Comparison of ENCODE assay signal across 8 mouse cellular contexts in genomic region chr5:143623356-143624295, GRCm38 (mm10). TPM values are rescaled to one million over a fixed set of nuclear protein-coding genes. Genes with fewer than 3 reads are reported as not detected.
DNase-seq lines count a peak whose midpoint lies in the region; ATAC-seq and TF ChIP-seq lines count a peak whose summit lies in the region.

No protein-coding gene starts in this region.

- H3K9ac ChIP-seq in midbrain, embryonic 12.5 days (replicated peaks): no peak overlapping the region

- H3K27ac ChIP-seq in embryonic fibroblast, embryonic 13.5 days (ENCODE audit: insufficient read depth, low read length): peak overlapping the region; percentile 44
- H3K27ac ChIP-seq in midbrain, embryonic 12.5 days (replicated peaks): no peak overlapping the region

- TF ChIP-seq CTCF in lung, adult 2 months (IDR thresholded peaks at IDR 0.05; ENCODE audit: insufficient read depth, low read length): no peak
- TF ChIP-seq CTCF in embryonic fibroblast, embryonic 13.5 days (IDR thresholded peaks at IDR 0.05; ENCODE audit: borderline replicate concordance, insufficient read depth, low read length): no peak

- H3K9me3 ChIP-seq in midbrain, embryonic 12.5 days: no peaks in the 10 kb centered on the region

- ATAC-seq in midbrain, embryonic 12.5 days (ENCODE audit: low FRiP score, low read depth): no peak
- no peak for ATAC-seq in erythroid progenitor cell, adult 5-6 weeks (replicated peaks; ENCODE audit: low FRiP score, poor library complexity, severe bottlenecking)

- 11% methylated on average over 19 of the region's 19 CpGs for WGBS in lung, adult 2 months
- WGBS in midbrain, embryonic 12.5 days: 69% methylated on average over 19 of the region's 19 CpGs

- TF ChIP-seq POLR2A in lung, adult 2 months (IDR thresholded peaks at IDR 0.05; ENCODE audit: borderline replicate concordance, extremely low read depth, low read depth, low read length): no peak
- TF ChIP-seq POLR2A in embryonic fibroblast, embryonic 13.5 days (IDR thresholded peaks at IDR 0.05; ENCODE audit: low read depth, low read length): no peak

- peaks cover 12% of the 10 kb centered on the region for H3K4me1 ChIP-seq in lung, adult 2 months (ENCODE audit: control insufficient read depth, insufficient read depth, low read length)
- H3K4me1 ChIP-seq in embryonic fibroblast, embryonic 13.5 days (ENCODE audit: control insufficient read depth, insufficient read depth, low read length): no peaks in the 10 kb centered on the region
- peaks cover 29% of the 10 kb centered on the region for H3K4me1 ChIP-seq in midbrain, embryonic 12.5 days

- peak overlapping the region; percentile 87 for H3K4me3 ChIP-seq in lung, adult 2 months (replicated peaks; ENCODE audit: extremely low read depth, low read depth, low read length)
- H3K4me3 ChIP-seq in embryonic fibroblast, embryonic 13.5 days (ENCODE audit: insufficient read depth, low read length): peak overlapping the region; percentile 97
- peak overlapping the region; percentile 79 for H3K4me3 ChIP-seq in midbrain, embryonic 12.5 days

- DNase-seq in lung, adult 2 months: peak; percentile 36
- DNase-seq in lung, postnatal 36 days: no peak
- DNase-seq in induced T-regulatory cell, adult 2 months (ENCODE audit: low read depth): peak; percentile 41
- DNase-seq in cerebellum, postnatal 36 days: no peak
- DNase-seq in urinary bladder, postnatal 25 days (ENCODE audit: low spot score): no peak

- H3K4me2 ChIP-seq in midbrain, embryonic 12.5 days (replicated peaks): peak overlapping the region; percentile 74

- no peaks in the 10 kb centered on the region for H3K36me3 ChIP-seq in midbrain, embryonic 12.5 days

- H3K27me3 ChIP-seq in midbrain, embryonic 12.5 days: no peaks in the 10 kb centered on the region

RNA-seq across cellular contexts. Expression of gene Cyth3, which starts 1.4 kb away (rescaled TPM):
- 123 and 152 TPM in 2 replicates for polyA plus RNA-seq in lung, adult 2 months (2012; rRNA removed)
- polyA plus RNA-seq in embryonic fibroblast, embryonic 13.5 days (2011; ENCODE audit: insufficient read length, low read depth, missing spikeins): 130 and 134 TPM in 2 replicates
- polyA plus RNA-seq in midbrain, embryonic 12.5 days (2016; fragmentation: Nextera tagmentation; extraction: Ambion mirVana): 32.2 and 32.3 TPM in 2 replicates
- 42.2 and 63.7 TPM in 2 replicates for total RNA-seq in erythroid progenitor cell, adult 5-6 weeks (2015; ENCODE audit: low replicate concordance)
- 53.3 and 72.6 TPM in 2 replicates for total RNA-seq in erythroid progenitor cell, adult 5-6 weeks (2017; ENCODE audit: low replicate concordance)

Comparison
In these comparisons a context has a peak if more than half of its experiments do, and no peak if none do; other contexts are left out.
1. DNase-seq: peak in lung, adult 2 months (single experiment) and induced T-regulatory cell, adult 2 months (single experiment); none in lung, postnatal 36 days (single experiment), cerebellum, postnatal 36 days (0 of 2) and urinary bladder, postnatal 25 days (single experiment).
2. Peak in every context shown above with its lines, with median percentiles within 50 percentile points of each other: H3K4me3 ChIP-seq.